Mouse (Mus musculus) layer of hippocampus, postnatal 14 days (tissue): ENCODE measurements around the gene Sirt1. TPM values are rescaled to one million over a fixed set of nuclear protein-coding genes. Genes with fewer than 3 reads are reported as not detected.
A peak's percentile ranks its signal among the peaks of the same experiment; 100 is the strongest.
"Not testable (repeated sequence)": the region's sequence is repeated elsewhere in the genome, so short reads cannot be mapped to it uniquely, and the experiment has no call there.

ENCODE experiments used
- DNase-seq, 2 experiments: peaks; one replicate each; pipeline ENCODE4 v3.0.0; 2021 to 2022; ENCODE audit warnings: low spot score in 2 of 2, mixed read lengths in 1 of 2
- long read RNA-seq, 2 experiments: library from polyadenylated mRNA; stranded (forward); transcript quantifications; one replicate each; pipeline ENCODE4 v2.0.0; 2021
- total RNA-seq, 2 experiments: library from RNA; stranded (reverse); gene quantifications; 2 replicates each; pipeline ENCODE4 v1.2.3; 2021

Gene Sirt1
- total RNA-seq: 10 to 100 TPM; 11.3 to 12.4 TPM
- long read RNA-seq, experiment 1, partial matches to known transcripts: 1 of 3 reads
- long read RNA-seq, experiment 1, other reads (novel, unspliced or antisense): 0 of 3 reads
- long read RNA-seq, experiment 2, partial matches to known transcripts: 0 of 1 reads
- long read RNA-seq, experiment 2, other reads (novel, unspliced or antisense): 0 of 1 reads

DNA sequence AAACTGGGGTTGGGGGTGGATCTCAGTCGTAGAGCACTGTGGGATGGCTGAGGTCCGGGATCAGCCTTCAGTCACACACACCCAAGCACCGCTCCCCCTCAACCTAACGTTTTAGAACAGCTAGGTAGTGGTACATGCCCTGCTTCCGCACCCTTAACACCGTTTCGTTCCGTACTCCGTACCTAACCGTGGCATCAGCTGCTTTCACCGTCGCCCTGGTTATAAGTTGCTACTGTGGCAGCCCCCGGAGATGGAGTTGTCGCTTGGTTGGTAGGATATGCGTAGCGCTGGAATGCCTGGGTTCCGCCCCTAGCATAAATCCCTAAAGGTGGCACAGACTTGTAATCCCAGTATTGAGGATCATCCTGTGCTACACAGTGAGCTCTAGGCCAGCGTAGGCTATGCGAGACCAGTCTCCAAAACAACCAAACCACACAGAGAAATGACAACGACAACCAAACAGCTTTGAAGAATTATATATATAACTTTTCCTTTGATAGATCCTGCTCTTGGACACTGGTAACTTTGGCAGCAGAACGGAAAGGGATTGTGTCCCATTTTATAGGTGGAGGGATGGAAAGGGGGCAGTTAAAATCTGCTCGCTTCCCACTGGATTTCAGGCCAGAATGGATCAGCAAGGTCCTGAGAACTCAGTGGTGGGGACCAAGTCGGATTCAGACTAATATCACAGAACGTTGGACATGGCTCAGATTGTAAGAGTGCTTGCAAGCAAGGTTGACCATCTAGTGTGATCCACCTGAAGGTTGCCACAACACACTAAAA is at the start of gene Sirt1:
Sirt1 (minus strand) TSS at position 207 of the 783 bp plus-strand sequence.
- peak in 1 of 2 experiments; percentile 7 for DNase-seq

DNA sequence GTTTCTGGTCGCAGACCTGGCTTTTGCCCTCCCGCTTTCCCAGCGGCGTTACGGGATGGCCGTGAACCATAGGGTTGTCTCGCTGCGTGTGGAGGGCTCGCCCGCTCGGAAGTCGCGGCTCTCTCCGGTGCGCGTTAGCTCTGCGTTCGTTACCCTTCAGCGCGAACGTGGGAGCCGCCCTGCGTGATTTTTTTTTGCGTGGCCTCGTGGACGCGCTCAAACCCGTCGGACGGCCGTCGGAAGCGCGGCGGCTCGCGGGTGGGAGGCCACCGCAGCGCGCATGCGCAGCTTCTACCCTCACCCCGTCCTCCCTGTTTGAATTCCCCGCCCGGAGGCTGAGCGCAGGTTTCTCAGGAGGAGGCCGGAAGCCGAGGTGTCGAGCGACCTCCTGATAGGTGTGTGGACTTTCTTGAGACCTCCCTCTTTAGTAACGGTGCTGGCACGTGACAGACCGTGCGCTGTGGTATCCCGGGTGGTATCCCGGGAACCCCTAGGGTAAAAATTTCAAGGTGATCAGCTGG is 48.3 kb upstream of the Sirt1 start, which contains the start of gene Ctnna3:
Ctnna3 (plus strand) TSS at position 314 of the 521 bp plus-strand sequence.
- peak; percentile 86 to 89 for DNase-seq

DNA sequence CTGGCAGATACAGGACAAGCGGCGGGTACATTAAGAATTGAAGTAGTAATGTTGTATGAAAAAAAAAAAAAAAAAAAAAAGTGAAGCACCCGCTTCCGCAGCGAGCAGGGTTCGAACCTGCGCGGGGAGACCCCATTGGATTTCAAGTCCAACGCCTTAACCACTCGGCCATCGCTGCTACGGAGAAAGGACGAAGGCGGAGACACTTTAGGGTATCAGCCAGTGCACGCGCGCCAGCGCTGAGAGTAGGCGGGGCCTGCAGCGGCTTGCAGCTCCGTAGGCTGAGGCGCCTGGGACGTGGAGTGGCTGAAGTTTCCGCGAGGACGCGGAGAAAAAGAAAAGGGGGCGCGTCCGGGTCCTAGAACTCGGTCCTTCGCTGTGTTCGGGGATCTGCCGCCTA is 47.9 kb upstream of the Sirt1 start:
- DNase-seq: peak; percentile 100

DNA sequence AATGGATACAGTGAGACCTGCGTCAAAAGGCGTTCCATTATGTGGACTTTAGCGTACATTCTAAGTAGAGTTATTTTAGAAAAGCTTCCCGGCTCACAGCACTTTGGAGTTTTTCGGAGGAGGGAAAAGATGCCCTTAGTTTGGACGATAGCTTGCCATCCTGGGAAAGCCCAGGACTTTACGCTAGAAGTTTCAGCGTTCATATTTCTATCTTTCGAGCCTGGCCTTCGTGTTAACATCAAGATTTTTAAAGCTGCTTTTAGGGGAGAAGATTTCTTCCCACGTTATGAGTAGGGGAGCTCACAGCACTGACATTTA is 47.5 kb upstream of the Sirt1 start:
- DNase-seq: no peak

DNA sequence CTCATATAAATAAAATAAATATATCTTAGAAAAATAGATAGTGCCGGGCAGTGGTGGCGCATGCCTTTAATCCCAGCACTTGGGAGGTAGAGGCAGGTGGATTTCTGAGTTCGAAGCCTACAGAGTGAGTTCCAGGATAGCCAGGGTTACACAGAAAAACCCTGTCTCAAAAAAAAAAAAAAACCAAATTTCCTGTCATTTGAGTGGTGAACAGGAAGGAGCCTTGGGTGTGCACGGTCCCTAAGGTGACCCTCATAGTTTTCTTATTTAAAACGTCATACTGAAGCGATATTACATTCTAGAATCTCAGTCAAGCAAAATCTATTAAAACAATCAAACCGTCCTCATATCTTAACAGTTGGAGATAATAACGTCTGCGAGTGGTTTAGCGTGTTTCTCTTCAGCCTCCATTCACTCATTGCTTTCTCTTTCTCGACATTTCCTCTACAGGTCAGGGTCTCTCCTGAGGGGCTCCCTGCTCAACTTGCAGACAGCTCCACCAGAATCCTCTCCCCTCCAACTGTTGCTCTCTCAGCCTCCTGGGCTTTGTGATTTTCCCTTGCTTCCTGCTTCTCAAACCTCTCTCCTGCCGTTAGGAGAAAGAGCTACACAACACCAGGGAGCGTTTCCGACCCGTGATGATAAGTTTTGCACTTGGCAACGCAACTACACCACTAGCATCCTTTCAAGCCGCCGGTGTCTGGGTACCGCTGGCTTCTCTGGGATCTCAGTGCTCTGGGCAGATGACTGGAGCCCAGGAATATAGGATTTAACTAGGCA is 46.9 kb upstream of the Sirt1 start:
- DNase-seq: peak; percentile 20 to 22

DNA sequence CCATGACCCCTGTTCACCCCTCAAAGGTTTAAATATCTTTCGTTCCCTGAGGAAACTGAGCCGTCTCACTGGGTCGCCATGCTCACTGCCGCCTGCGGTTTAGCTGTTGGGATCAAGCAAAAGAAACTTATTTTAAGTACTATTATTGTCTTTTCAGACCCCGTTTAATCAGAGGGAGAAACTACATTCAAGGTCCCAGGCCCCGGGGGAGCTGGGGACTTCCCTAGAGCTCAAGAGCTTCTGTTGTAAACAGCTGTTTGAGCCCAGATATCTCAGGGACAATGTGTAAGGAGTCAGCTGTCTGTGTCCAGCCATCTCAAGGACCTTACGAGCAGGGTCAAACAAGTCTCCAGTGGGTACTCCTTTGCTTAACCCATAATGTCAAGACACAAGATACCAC is 45.6 kb upstream of the Sirt1 start:
- no peak for DNase-seq

DNA sequence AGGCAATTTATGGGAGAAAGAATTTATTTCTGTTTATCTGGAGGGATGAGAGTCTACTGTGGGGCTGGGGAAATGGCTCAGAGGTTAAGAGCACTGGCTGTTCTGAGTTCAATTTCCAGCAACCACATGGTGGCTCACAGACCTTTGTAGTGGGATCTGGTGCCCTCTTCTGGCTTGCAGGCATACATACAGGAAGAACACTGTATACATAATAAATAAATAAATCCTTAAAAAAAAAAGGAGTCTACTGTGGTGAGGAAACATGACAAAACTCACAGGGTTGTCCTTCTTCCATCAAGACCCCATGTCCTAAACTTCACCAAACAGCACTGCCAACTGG is 42.9 kb upstream of the Sirt1 start:
- DNase-seq: peak in 1 of 2 experiments; percentile 26

DNA sequence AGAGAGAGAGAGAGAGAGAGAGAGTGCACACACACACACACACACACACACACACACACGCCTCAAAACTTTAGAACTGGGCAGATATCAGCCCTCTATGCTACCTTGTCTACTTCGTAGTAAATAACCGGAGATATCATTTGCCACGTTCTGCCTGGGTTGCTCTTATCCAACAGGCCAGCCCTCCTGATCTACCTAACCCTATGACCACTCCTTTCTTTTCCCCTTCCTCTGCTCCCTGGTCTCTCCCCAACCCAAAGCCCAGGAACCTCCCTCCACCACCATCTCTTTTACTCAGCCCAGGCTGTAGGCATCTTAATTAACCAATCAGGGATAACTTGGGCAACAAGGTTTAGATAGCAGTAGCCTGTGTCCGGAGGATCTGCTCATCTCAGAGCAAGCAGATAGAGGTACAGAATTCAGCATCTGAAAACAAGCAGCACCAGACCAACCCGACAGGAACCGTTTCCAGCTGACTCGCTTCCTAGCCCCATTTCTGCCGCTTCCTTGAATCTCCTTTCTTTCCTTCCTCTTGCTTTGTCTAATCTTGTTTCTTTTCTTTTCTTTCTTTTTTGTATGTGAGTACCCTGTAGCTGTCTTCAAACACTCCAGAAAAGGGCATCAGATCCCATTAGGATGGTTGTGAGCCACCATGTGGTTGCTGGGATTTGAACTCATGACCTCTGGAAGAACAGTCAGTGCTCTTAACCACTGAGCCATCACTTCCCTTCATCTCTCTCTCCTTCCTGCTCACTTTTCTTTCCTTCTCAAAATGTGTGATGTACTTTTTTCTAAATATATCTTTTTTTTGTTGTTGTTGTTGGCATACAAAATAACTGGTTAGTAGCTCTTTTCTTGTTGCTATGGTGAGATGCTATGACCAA is 42.3 kb upstream of the Sirt1 start:
- DNase-seq: no peak

DNA sequence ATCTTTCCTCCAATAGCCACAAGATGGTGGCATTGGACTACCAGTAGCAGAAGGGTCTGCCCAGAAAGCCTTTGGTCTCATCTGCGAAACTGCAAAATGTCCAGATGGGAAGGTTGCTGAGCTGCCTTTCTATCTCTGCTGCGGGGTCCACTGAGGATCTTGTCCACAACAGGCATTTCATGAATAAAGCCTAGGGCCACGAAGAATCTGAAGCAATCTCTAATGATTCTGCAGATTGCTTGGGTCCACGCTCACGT is 41.2 kb upstream of the Sirt1 start:
- DNase-seq: no peak

DNA sequence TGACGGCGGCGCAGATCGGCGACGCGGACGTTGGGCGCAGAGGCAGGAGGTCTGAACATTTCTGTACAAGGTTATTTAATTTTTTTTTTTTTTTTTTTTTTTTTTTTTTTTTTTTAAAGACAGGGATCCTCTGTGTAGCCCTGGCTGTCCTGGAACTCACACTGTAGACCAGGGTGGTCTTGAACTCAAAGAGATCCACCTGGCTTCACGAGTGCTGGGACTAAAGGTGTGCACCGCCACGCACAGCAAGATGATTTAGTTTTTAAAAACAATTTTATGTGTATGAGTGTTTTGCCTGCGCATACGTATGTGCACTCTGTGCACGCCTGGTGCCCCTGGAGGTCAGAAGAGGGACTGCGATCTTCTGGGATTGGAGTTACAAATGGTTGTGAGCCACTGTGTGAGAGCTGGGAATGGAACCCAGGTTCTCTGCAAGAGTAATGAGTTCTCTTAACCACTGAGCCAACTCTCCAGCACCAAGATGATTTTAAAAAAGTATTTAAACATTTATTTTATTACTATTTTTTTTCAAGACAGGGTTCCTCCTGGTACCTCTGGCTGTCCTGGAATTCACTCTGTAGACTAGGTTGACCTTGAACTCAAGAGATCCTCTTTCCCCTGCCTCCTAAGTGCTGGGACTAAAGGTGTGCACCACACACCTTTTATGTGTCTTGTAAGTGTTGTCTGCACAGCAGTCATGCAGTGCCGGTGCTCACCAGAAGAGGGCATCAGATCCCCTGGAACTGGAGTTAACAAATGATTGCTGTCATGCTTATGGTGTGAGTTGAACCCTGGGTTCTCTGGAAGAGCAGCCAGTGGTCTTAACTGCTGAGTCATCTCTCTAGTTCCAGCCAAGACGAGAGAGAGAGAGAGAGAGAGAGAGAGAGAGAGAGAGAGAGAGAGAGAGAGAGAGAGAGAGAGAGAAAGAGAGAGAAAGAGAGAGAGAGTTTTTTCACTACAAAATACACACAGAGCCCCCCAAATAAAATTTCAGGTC is 40.5 kb upstream of the Sirt1 start, which contains the start of gene Gm7075:
Gm7075 (minus strand) TSS at position 51 of the 997 bp plus-strand sequence.
- DNase-seq: no peak

DNA sequence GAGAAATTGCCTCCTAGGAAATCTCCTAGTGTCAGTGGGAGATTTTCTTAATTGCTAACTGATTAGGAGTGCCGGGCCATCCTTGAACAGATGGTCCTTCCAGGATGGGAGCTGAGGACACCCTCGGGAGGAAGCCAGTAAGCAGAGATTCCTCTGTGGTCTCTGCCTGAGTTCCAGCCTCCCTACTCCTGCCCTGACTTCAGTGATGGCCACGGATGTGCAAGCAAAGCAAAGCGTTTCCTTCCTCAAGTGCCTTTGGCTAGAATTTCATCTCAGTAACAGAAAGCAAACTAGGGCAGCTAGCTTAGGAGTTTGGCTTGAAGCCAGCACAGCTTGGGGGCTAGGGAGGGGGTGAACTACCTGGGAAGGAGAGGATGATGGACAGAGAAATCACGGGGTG is 35.6 kb upstream of the Sirt1 start:
- DNase-seq: no peak

DNA sequence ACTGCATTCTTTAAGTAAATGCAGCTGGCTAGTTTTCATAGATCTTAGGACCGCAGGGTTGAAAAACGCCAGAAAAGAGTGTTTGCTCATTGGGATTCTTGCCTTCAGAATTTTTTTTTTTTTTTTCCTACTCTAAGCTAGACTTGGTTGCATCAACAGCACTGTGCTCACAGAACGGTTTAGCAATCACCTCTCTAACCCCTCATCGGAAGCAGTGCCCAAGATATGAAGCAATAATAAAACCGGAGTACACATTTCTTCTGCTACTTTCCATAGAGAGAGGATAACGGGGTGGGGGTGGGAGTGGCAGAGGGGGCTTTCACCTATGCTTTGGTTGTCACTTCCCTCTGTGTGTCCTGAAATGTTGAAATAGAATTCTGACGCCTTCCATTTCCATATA is 34.3 kb upstream of the Sirt1 start:
- DNase-seq: no peak

DNA sequence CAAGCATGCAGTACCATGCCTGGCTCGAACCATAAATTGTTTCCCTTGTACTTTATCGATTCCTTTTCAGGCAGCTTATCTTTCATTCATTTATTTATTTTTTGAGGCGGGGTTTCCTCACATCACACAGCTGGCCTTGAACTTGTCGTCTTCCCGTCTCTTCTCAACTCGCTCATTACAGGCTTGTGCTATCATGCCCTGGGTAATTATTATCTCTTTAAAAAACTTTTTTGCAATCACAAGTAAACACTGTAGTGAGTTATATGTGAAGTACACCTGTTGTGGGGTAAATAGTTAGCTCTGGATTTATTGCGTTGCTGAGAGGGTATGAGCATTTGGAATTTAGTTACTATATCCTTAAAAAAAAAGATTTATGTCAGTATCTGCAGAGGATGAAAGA is 33.8 kb upstream of the Sirt1 start:
- DNase-seq: no peak

DNA sequence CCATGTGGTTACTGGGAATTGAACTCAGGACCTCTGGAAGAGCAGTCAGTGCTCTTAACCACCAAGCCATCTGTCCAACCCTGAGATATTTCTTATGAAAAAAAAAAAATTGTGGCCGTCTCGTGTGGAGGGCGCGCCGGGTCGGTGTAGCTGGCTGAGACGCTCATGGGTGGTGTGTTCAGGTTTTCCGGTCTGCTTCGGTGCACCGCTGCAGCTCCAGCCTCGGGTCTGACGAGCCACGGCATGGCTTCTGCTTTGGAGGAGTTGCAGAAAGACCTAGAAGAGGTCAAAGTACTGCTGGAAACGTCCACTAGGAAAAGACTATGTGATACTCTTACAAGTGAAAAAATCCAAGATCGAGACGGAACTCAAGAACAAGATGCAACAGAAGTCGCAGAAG is 31.3 kb upstream of the Sirt1 start:
- DNase-seq: no peak

DNA sequence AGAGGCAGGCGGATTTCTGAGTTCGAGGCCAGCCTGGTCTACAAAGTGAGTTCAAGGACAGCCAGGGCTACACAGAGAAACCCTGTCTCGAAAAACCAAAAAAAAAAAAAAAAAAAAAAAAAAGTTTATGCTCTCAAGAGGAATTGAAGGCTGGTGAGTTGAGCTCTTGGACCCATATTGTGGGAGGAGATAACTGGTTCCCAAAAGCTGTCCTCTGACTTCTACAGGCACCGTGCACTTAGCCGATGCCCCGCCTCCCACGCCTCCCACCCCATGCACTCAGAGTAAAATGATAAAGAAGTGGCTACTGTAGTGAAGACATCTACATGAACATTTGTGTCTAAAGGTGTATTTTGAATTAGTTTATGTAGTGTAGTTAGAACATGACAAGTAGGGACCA is 30.2 kb upstream of the Sirt1 start:
- not testable (repeated sequence) for DNase-seq

DNA sequence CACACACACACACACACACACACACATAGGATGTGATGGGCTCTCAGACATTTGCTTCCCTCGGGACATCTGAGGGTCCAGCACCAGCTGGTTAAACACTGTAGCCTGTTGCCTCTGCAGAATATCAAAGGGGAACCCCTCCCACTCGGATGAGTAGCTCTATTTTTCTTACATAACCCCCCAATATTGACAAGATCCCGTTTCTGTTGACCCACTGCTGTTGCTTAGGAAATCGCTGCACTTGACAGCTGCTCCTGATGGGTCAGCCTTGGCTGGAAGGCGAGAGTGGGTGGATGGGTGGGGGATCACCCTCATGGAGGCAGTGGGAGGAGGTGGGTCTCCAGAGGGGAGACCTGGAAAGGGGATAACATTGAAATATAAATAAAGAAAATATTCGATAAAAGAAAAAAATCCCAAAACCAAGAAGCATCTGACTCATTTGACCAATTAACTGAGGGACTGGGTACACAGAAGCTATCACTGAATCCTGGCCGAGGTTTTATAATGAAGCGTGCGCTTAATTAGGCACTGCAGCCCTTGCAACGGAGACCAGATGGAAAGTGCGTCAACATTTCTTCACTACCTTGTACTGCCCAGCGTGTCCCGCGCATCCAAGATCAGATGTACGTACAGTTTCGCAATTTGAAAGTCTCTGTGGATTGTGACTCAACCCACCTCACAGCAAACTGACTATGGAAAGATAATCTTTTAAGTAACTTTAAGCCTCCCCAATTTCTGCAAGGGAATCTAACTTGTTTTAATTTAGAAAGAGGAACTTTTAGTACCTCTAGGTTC is 28.9 kb upstream of the Sirt1 start:
- no peak for DNase-seq

DNA sequence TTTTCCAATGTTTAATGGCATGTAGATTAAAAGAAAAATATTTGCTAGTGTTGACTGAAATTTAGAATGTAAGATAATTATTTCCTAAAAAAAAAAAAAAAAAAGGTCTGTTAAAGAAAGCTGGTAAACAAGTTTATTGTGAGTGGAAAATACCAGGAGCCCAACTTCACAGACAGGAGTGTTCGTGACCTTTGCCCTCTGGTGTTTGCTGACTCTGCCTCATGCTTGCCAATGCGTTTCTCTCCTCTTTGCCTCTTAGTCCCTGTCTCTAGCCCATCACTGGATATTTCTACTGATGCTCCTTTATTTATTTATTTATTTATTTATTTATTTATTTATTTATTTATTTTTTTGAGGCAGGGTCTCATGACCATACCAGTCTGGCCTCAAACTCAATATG is 22.1 kb upstream of the Sirt1 start:
- DNase-seq: no peak

DNA sequence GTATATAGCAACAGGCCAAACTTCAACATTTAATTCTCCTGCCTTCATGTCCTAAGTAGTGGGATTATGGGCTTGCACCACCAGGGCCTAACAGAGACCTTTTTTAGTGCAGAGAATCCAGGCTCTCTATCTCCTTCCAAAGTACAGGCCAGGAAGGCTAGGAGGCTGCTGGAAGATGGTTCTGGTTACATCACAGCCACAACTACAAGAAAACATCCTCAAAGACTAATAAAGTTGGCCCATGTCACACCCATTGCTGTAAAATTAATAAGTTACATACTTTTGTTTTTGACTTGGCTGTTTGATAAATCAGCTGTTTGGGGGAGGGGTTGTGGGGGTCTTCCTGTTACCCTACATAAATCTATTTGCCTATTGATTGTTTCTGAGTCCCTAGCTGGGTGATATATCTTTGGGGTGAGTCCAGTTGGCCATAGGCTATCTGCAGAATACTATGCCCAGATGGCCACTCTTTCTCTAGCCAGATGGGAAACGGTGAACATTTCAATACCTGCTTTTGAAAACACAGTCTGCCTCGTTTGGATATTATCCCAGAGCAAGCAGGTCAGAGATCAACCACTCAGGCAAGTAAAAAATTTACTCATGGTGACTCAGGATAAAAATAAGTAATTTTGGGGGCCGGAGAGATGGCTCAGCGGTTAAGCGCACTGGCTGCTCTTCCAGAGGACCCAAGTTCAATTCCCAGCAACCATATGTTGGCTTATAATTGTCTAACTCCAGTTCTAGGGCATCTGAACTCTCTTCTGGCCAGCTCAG is 21.4 kb upstream of the Sirt1 start:
- no peak for DNase-seq
